Mouse (Mus musculus): ENCODE measurements around the gene Slc17a7. TPM values are rescaled to one million over a fixed set of nuclear protein-coding genes. Genes with fewer than 3 reads are reported as not detected.

Gene Slc17a7
- 1,000 to 10,000 TPM; 1,255 to 1,327 TPM for total RNA-seq (2021)
- long read RNA-seq, experiment 1, transcript Slc17a7-204 (10 exons, 2,722 nt): minor isoform, 14 of 1,401 reads
- long read RNA-seq, experiment 1, transcript Slc17a7-201 (12 exons, 2,915 nt): major isoform, 1,149 of 1,401 reads
- long read RNA-seq, experiment 1, partial matches to known transcripts: 99 of 1,401 reads
- long read RNA-seq, experiment 1, other reads (novel, unspliced or antisense): 135 of 1,401 reads
- long read RNA-seq, experiment 2, transcript Slc17a7-201 (12 exons, 2,915 nt): major isoform, 819 of 1,049 reads
- long read RNA-seq, experiment 2, transcript Slc17a7-204 (10 exons, 2,722 nt): minor isoform, 12 of 1,049 reads
- long read RNA-seq, experiment 2, partial matches to known transcripts: 72 of 1,049 reads
- long read RNA-seq, experiment 2, other reads (novel, unspliced or antisense): 145 of 1,049 reads

- peak within 1 kb of the TSS; percentile 96 for H3K27ac ChIP-seq
- TF ChIP-seq CTCF (IDR thresholded peaks at IDR 0.05): no peak
- DNase-seq (ENCODE audit: extremely low spot score in 1 of 2, low spot score in 2 of 2): peak; percentile 64 to 68
- peak within 1 kb of the TSS; percentile 69 for H3K4me3 ChIP-seq
- intact Hi-C loops (cut with DNase I): loop anchor here (2.0 kb wide), 1 partner anchor 25 kb away; no protein-coding TSS in a partner anchor
Measured at GRCm38 (mm10) chr7:45163735-45164490, at the start of gene Slc17a7. Slc17a7 (plus strand) TSS chr7:45163949.

GRCm38 (mm10) chr7:45117566-45117965 lies 46.2 kb upstream of the Slc17a7 start:
- Histone ChIP-seq H3K27ac (no peak overlapping the region), H3K4me3 (no peak overlapping the region)
- intact Hi-C loops (cut with DNase I): no loop called here
- TF ChIP-seq CTCF (IDR thresholded peaks at IDR 0.05): no peak
- no peak for DNase-seq (ENCODE audit: extremely low spot score in 1 of 2, low spot score in 2 of 2)

- Histone ChIP-seq H3K4me3 (no peak overlapping the region), H3K27ac (no peak overlapping the region)
- no peak for TF ChIP-seq CTCF (IDR thresholded peaks at IDR 0.05)
- intact Hi-C loops (cut with DNase I): no loop called here
- no peak for DNase-seq (ENCODE audit: extremely low spot score in 1 of 2, low spot score in 2 of 2)
Measured at GRCm38 (mm10) chr7:45118336-45118735, 45.4 kb upstream of the Slc17a7 start.

GRCm38 (mm10) chr7:45119780-45120709 lies 43.7 kb upstream of the Slc17a7 start:
- TF ChIP-seq CTCF (IDR thresholded peaks at IDR 0.05): no peak
- intact Hi-C loops (cut with DNase I): loop anchor here (10.0 kb wide), 1 partner anchor 265 kb away; the partner anchor contains the start of gene Pnkp
- DNase-seq (ENCODE audit: extremely low spot score in 1 of 2, low spot score in 2 of 2): no peak
- Histone ChIP-seq H3K4me3 (no peak overlapping the region), H3K27ac (peak overlapping the region; percentile 54)

- intact Hi-C loops (cut with DNase I): loop anchor here (10.0 kb wide), 1 partner anchor 267 kb away; the partner anchor contains the start of gene Pnkp
- H3K27ac ChIP-seq: peak overlapping the region; percentile 55; the same call in 1 of the 2 replicates
- peak overlapping the region; percentile 17; the same call in 1 of the 2 replicates for H3K4me3 ChIP-seq
- no peak for TF ChIP-seq CTCF (IDR thresholded peaks at IDR 0.05)
- DNase-seq (ENCODE audit: extremely low spot score in 1 of 2, low spot score in 2 of 2): no peak
Measured at GRCm38 (mm10) chr7:45121404-45121803, 42.3 kb upstream of the Slc17a7 start.

- intact Hi-C loops (cut with DNase I): loop anchor here (10.0 kb wide), 1 partner anchor 267 kb away; the partner anchor contains the start of gene Pnkp
- no peak for DNase-seq (ENCODE audit: extremely low spot score in 1 of 2, low spot score in 2 of 2)
- no peak for TF ChIP-seq CTCF (IDR thresholded peaks at IDR 0.05)
- H3K27ac ChIP-seq: peak overlapping the region; percentile 55; the same call in 1 of the 2 replicates
- H3K4me3 ChIP-seq: peak overlapping the region; percentile 17; the same call in 1 of the 2 replicates
Measured at GRCm38 (mm10) chr7:45121966-45122365, 41.8 kb upstream of the Slc17a7 start.

GRCm38 (mm10) chr7:45122561-45123185 lies 41.1 kb upstream of the Slc17a7 start:
- Histone ChIP-seq H3K4me3 (peak overlapping the region; percentile 96), H3K27ac (no peak overlapping the region; the same call in 1 of the 2 replicates)
- TF ChIP-seq CTCF (IDR thresholded peaks at IDR 0.05): no peak
- intact Hi-C loops (cut with DNase I): loop anchor here (10.0 kb wide), 1 partner anchor 268 kb away; the partner anchor contains the start of gene Pnkp
- DNase-seq (ENCODE audit: extremely low spot score in 1 of 2, low spot score in 2 of 2): no peak

- H3K27ac ChIP-seq: peak overlapping the region; percentile 92
- H3K4me3 ChIP-seq: peak overlapping the region; percentile 96
- intact Hi-C loops (cut with DNase I): loop anchor here (10.0 kb wide), 1 partner anchor 268 kb away; the partner anchor contains the start of gene Pnkp
- DNase-seq (ENCODE audit: extremely low spot score in 1 of 2, low spot score in 2 of 2): no peak
- no peak for TF ChIP-seq CTCF (IDR thresholded peaks at IDR 0.05)
Measured at GRCm38 (mm10) chr7:45123186-45123570, 40.6 kb upstream of the Slc17a7 start.

- intact Hi-C loops (cut with DNase I): loop anchor here (10.0 kb wide), 1 partner anchor 270 kb away; the partner anchor contains the start of gene Pnkp
- H3K4me3 ChIP-seq: peak within 1 kb of the TSS; percentile 96
- H3K27ac ChIP-seq: peak within 1 kb of the TSS; percentile 92
- peak; percentile 99 for DNase-seq (ENCODE audit: extremely low spot score in 1 of 2, low spot score in 2 of 2)
- TF ChIP-seq CTCF (IDR thresholded peaks at IDR 0.05): no peak
Measured at GRCm38 (mm10) chr7:45124224-45125143, 39.3 kb upstream of the Slc17a7 start, which contains the start of gene Rps11. Rps11 (minus strand) TSS chr7:45124439.
